Mouse (Mus musculus) spleen, postnatal 4 days (tissue): ENCODE results near the gene Hsf4.
"Not testable (repeated sequence)": the region's sequence is repeated elsewhere in the genome, so short reads cannot be mapped to it uniquely, and the experiment has no call there.

Experiments used
- DNase-seq, 2 experiments: peaks; one replicate each; pipeline ENCODE4 v3.0.0; 2022; ENCODE audit warnings: low spot score in 2 of 2

Hsf4 gene

DNA sequence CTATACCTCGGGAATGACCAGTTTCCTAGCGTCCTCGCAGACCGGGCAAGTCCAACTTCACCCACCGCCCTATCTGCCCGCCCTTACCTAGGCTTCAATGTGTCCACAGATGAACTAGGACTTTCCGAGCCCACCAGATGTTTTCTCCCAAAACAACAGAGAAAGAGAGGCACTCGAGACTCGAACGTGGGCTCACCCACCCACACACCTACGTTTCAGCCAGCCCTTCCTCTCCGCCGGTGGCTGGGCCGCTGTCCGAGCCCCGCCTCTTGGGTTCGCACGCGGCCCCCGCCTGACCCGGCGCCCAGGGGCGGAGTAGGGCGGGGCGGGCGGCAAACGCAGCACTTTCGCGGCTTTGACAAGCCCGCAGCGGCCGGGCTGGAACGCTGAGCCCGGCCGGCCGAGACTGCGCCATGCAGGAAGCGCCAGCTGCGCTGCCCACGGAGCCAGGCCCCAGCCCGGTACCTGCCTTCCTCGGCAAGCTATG is at the start of gene Hsf4:
Hsf4 (plus strand) TSS at position 341 of the 487 bp plus-strand sequence.
- DNase-seq = no peak

DNA sequence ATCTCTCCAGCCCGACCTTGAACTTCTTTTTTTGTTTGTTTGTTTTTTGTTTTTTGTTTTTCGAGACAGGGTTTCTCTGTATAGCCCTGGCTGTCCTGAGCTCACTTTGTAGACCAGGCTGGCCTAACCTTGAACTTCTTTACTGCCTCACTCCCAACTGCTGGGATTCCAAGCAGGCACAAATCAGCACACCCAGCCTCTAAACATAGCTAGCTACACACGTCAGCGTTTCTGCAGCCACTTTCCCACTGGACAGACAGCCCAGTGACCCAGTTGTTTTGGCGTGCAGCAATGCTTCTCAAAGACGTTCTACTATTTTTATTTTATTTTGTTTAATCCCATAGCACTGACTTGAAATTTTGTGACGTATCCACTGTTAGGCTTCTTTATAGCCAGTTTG is 45.8 kb upstream of the Hsf4 start:
- DNase-seq = no peak

- peak; percentile 96 to 98 for DNase-seq
These were observed 45.0 kb upstream of the Hsf4 start, which contains the start of gene D230025D16Rik for GRCm38 (mm10) chr8:105224413-105225271. D230025D16Rik (plus strand) TSS chr8:105225145.

- DNase-seq = no peak
These were observed 44.4 kb upstream of the Hsf4 start for GRCm38 (mm10) chr8:105225272-105225593.

DNA sequence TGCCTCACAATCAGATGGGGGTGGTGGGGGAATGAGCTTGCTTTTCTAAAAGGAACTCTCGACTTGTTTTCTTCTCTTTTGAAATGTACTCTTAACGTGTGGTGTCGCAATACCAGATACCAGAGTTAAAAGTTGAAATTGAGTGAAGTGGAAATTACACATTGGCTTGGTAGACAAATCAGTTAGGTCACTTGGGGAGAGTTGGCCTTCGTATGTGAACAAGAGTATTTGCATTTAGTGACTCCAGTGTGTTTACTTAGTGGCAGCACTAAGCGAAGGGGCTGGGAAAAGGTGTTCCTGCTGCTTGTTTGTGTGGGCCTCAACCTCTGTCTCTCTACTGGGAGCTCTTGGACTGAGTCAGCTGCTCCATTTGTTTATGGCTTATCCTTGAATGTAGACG is 43.7 kb upstream of the Hsf4 start:
- DNase-seq = no peak

- DNase-seq = no peak
These were observed 37.9 kb upstream of the Hsf4 start for GRCm38 (mm10) chr8:105231503-105232320.

- not testable (repeated sequence) for DNase-seq
These were observed 37.3 kb upstream of the Hsf4 start for GRCm38 (mm10) chr8:105232321-105232693.

DNA sequence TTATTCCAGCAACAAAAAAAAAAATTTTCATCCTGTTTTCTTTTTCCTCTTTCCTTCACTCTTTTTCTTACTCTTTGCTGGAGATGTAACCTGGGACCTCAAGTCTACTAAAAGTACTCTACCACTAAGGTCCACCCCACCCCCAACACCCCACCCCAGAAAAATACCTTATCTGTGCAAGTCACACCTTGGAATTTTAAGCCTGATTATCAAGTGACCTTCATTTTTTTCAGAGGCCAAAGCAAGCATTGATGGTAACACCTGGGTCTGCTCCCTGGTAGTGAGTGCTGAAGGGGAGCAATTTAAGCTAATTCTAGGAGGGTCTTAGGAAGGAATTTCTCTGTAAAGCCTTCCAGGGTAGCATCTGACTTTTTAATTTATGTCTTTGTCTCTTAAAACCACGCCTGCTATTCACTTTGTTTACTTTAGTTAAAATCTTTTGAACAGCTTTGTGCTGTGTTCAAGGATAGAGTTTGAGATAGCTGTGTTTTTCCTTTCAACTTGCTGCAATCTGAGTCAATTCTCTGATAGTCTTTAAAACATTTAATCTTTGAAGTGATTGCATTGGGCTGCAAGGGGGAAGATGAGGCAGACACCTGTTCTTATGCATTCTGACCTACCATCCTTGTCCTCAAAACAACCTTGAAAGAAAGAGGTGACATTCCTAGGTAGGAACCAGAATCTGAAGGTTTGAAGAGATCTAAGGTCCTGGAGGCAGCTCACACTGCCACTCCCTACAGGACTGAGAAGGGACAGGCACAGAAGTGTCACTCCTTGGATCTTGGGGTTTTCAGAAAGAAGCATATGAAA is 36.3 kb upstream of the Hsf4 start:
- no peak for DNase-seq

DNA sequence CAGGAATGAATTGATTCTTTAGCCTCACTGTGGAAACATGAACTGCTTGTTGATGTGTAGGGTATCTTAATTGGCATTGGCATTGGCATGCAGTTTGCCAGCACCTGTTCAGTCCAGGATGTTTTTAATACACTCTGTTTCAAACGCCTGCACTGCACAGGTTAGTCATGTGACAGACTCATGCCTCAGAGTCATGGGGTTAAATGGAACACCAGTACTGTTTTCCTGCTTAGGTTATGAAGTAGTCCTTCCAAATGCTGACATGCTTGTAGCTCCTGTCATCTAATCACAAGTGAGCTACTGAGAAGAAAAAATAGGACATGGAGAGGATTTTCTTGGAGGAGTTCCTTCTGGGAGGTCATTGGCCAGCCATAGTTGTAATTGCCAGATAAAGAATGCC is 34.4 kb upstream of the Hsf4 start:
- no peak for DNase-seq

DNA sequence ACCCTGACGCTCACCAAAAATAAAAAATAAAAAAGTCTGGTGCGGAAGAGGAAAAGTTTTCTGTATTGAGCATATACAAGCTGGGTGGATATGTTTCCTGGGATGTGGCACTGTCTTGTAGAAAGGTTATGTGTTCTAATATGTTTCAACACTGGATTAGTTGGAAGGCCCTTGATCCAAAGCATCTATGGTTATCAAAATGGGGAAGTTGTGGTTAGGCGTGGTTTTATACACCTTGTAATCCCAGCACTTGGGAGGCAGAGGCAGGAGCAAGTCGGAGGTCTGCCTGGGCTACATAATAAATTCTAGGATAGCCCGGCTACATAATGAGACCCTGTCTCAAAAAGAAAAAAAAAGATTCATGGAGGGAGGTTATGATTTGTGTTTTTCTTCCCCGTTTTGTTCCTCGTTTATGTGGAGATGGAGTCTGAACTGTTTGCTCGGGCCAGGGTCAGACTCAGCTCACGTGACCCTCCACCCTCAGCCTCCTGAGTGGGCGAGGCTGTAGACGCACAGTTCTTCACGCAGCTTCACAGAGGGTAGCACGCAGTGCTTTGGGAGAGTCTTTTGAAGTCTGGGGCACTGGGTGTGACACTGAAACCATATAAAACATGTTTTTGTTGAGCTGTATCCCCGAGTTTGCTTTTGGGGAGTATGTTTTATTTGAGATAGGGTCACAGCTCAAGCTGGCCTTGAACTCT is 32.0 kb upstream of the Hsf4 start:
- no peak for DNase-seq

GRCm38 (mm10) chr8:105241016-105241415 is 28.6 kb upstream of the Hsf4 start:
- DNase-seq = no peak

DNA sequence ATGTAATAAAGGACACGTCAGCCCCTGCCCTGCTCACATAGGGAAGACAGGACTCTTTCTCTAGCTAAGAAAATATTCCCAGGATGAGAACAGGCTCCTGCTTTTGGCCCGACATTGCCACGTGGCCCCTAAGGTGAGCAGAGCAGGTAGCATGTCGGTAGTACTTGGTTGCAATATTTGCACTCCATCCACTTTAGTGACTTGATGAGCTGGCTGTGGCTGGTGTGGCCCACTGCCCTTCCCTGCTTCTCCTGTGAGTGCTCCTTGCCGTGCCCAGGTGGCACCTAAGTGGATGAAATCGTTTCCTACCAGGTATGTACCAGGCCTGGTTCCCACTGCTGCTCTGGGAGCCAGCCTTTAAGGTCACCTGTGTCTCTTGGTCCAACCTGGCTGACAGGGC is 17.6 kb upstream of the Hsf4 start:
- DNase-seq = no peak

- no peak for DNase-seq
These were observed 16.7 kb upstream of the Hsf4 start for GRCm38 (mm10) chr8:105252680-105253537.

- peak in 1 of 2 experiments; percentile 63 for DNase-seq
These were observed 15.8 kb upstream of the Hsf4 start for GRCm38 (mm10) chr8:105253766-105254151.

DNA sequence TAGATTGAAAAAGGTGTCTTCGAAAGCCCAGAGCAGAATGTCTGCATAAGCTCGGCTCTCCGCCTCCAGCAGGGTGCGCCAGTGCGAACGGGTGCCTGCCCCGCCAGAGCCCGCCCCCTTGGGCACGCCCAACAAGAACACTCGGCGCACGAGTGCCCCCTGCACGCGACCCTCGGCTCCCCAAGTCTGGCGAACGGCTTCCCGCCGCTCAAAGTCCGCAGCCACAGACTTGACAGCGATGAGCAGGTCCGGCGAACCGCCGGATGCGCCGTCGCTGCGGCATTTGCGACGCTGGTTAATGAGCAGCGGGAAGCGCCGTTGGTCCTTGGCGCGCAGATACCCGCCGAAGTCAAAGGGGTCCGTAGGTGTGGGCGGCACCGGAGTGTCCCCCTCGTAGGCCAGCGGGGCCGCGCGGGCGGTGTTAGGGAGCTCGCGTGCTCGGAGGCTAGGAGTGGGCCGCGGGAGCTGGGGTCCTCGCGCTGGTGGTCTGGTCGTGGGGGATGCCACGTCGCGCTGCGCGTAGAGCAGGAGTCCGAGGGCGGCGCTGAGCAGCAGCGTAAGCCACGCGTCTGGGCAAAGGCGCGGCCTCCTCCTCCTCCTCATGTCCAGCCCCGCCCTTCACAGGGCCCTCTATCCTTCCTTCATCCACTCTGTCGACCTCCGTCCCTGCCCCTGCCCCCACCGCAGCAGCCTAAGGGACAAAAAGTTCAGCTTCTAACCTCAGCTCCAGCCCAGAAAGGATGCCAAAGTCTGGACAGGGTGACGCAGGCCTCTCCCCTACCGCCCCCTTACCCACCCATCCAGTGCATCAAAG is 15.2 kb upstream of the Hsf4 start:
- DNase-seq = peak; percentile 90 to 97

- DNase-seq = peak; percentile 70 to 81
These were observed 14.6 kb upstream of the Hsf4 start, which contains the start of gene B3gnt9 for GRCm38 (mm10) chr8:105254966-105255350. B3gnt9 (minus strand) TSS chr8:105255153.

DNA sequence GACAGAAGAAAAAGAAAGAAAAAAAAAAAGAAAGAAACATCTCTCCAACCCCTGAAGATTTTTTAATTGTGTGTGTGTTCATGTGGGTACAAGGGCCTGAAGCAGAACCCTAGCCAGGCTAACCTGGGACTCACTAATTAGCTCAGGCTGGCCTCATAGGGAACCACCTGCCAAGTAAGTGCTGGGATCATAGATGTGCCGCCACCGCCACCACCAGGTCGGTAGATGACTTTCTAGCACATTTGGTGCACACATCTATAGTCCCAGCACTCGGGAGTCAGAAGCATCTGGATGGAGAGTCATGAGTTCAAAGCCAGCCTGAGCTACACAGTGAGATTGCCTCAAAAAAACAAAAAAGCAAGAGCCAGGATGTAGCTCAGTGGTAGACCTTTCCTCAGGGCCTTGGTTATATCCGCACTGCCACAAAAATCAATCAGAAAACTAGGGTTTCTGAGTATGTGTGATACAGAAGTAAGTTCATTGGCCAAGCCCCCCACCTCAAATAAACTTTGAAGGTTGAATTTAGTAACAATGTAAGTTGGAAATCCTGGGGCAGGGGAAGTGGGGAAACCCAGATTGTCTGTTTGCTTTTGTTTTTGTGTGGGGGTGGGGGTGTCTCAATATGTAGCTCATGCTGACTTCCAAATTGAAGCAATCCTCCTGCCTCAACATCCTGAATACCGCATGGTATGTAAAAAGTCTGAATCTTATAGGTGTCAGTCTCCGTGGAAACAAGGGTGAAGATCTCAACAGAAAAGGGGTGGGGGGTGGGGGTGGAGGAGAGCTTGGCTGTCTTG is 12.1 kb upstream of the Hsf4 start:
- no peak for DNase-seq

GRCm38 (mm10) chr8:105258911-105259720 is 10.5 kb upstream of the Hsf4 start:
- peak in 1 of 2 experiments; percentile 69 for DNase-seq
